Mouse (Mus musculus) limb, embryonic 13.5 days (tissue): ENCODE measurements around the gene Psmb4. TPM values are rescaled to one million over a fixed set of nuclear protein-coding genes. Genes with fewer than 3 reads are reported as not detected.
"Not testable (repeated sequence)": the region's sequence is repeated elsewhere in the genome, so short reads cannot be mapped to it uniquely, and the experiment has no call there.

ENCODE experiments used
- ATAC-seq: fragments of 200-750 bp; cut with Nextera tagmentation; 2 replicates; pipeline ENCODE4 v1.8.0; 2017; ENCODE audit warnings: low read depth, moderate number of reproducible peaks, moderate TSS enrichment; ENCODE audit not compliant: low FRiP score
- H3K27ac ChIP-seq: fragments of 300-500 bp; sonication (generic); 2 replicates; pipeline ENCODE4 v1.5.1; 2015; ENCODE audit warnings: inconsistent platforms, mild to moderate bottlenecking, moderate library complexity
- H3K27me3 ChIP-seq: fragments of 300-500 bp; sonication (generic); 2 replicates; pipeline ENCODE4 v1.6.1; 2015; ENCODE audit warnings: mild to moderate bottlenecking, inconsistent platforms
- H3K36me3 ChIP-seq: fragments of 300-500 bp; sonication (generic); 2 replicates; pipeline ENCODE4 v1.6.1; 2015; ENCODE audit warnings: inconsistent platforms, mild to moderate bottlenecking, moderate library complexity
- H3K4me1 ChIP-seq: fragments of 300-500 bp; sonication (generic); 2 replicates; pipeline ENCODE4 v1.6.1; 2015; ENCODE audit warnings: inconsistent platforms
- H3K4me2 ChIP-seq: fragments of 300-500 bp; sonication (generic); replicated peaks from 2 replicates; pipeline ENCODE4 v1.6.1; 2015; ENCODE audit warnings: inconsistent platforms, mild to moderate bottlenecking, moderate library complexity
- H3K4me3 ChIP-seq: fragments of 300-500 bp; sonication (generic); 2 replicates; pipeline ENCODE4 v1.5.1; 2015; ENCODE audit warnings: moderate library complexity, mild to moderate bottlenecking, inconsistent platforms
- H3K9ac ChIP-seq: fragments of 300-500 bp; sonication (generic); 2 replicates; pipeline ENCODE4 v1.6.1; 2015; ENCODE audit warnings: mild to moderate bottlenecking, inconsistent platforms
- H3K9me3 ChIP-seq: fragments of 300-500 bp; sonication (generic); 2 replicates; pipeline ENCODE4 v1.6.1; 2016; ENCODE audit warnings: inconsistent platforms
- WGBS: fragments of 180-500 bp; shearing (Covaris S2); methylation state at CpG from one replicate; pipeline ENCODE4 v1.1.7; 2015; 5-methylcytosine and 5-hydroxymethylcytosine counted together
- polyA plus RNA-seq: library from polyadenylated mRNA; unstranded; fragments of >200 nt; fragmentation: Nextera tagmentation; extraction: Ambion mirVana; gene quantifications from 2 replicates; pipeline ENCODE4 v1.2.1, GENCODE M21; 2015

The Psmb4 gene
- polyA plus RNA-seq: 361 and 368 TPM in 2 replicates

DNA sequence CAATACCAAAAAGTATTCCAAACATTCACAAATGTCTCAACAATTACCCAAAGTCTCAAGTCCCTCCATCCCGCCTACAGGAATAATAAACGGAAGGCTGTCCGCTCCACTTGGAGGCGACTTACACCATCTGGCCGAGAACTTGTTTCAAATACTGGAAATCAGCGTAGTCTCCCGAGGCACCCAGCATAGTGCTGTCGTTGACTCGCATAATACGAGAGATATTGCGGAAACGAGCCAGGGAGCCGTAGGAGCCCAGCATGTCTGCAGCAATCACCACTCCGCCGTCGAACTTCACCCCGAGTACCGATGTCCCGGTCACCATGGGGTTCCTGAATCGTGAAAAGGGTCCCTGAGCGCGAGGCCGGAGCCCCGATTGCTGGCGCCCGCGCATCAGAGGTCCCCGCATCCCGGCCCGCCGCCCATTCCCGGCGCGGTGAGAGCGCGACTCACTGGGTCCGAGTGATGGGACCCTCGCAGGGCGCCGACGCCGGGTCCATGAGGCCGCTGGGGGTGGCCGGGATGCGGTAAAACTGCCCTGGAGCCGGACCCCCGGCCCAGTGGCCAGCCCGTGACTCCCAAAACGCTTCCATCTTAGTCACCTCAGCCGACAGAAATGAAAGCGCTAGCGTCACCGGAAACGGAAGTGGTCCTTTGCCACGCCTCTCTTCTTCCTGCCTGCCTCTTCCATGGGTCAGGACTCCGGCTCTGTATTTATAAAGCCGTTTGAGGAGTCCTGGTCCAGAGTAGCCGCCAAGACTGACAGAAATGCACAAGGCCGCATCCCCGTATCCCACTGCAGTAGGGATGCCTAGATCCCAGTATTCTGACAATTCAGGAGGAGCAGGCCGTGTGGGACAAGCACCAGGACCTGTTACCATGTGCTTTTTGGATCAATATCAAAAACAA is at the start of gene Psmb4:
Psmb4 (minus strand) TSS at position 646 of the 909 bp plus-strand sequence.
- peak within 1 kb of the TSS; percentile 74 for H3K27ac ChIP-seq
- under 1% methylated on average over 61 of the region's 61 CpGs for WGBS
- peak; percentile 91 for ATAC-seq

GRCm38 (mm10) chr3:94936147-94936546 is 49.4 kb upstream of the Psmb4 start:
- H3K36me3 ChIP-seq, H3K27me3 ChIP-seq, ATAC-seq, H3K4me3 ChIP-seq, H3K4me2 ChIP-seq, H3K27ac ChIP-seq, H3K9me3 ChIP-seq, H3K9ac ChIP-seq: not testable (repeated sequence)
- WGBS: 72% methylated on average over 5 of the region's 5 CpGs
- H3K4me1 ChIP-seq: peaks cover 13% of the 10 kb centered on the region

More for the DNA sequence above, at the start of gene Psmb4:
- H3K9me3 ChIP-seq: no peaks in the 10 kb centered on the region
- H3K27me3 ChIP-seq: no peaks in the 10 kb centered on the region
- H3K4me1 ChIP-seq: peaks cover 18% of the 10 kb centered on the region
- H3K36me3 ChIP-seq: peaks cover 37% of the 10 kb centered on the region
- peak within 1 kb of the TSS; percentile 96 for H3K4me3 ChIP-seq
- H3K4me2 ChIP-seq: peak within 1 kb of the TSS; percentile 87
- H3K9ac ChIP-seq: peak within 1 kb of the TSS; percentile 96

- WGBS: 92% methylated on average over 3 of the region's 3 CpGs
- not testable (repeated sequence) for H3K27me3 ChIP-seq, ATAC-seq, H3K4me3 ChIP-seq, H3K9ac ChIP-seq, H3K27ac ChIP-seq, H3K9me3 ChIP-seq, H3K4me2 ChIP-seq, H3K36me3 ChIP-seq
- H3K4me1 ChIP-seq: peaks cover 13% of the 10 kb centered on the region
Measured at GRCm38 (mm10) chr3:94935332-94935731, 48.6 kb upstream of the Psmb4 start.

GRCm38 (mm10) chr3:94934564-94934963 is 47.8 kb upstream of the Psmb4 start:
- 98% methylated on average over 3 of the region's 3 CpGs for WGBS
- H3K36me3 ChIP-seq, H3K27ac ChIP-seq, ATAC-seq, H3K4me2 ChIP-seq, H3K4me3 ChIP-seq, H3K9me3 ChIP-seq, H3K9ac ChIP-seq, H3K27me3 ChIP-seq: not testable (repeated sequence)
- peaks cover 13% of the 10 kb centered on the region for H3K4me1 ChIP-seq

- Histone ChIP-seq H3K4me1 (peaks cover 13% of the 10 kb centered on the region), H3K4me2 (peak overlapping the region; percentile 65)
- not testable (repeated sequence) for H3K36me3 ChIP-seq, H3K27ac ChIP-seq, ATAC-seq, H3K4me3 ChIP-seq, H3K9ac ChIP-seq, H3K9me3 ChIP-seq, H3K27me3 ChIP-seq
- no CpG with 5 or more reads among the region's 2 CpGs for WGBS
Measured at GRCm38 (mm10) chr3:94933604-94934003, 46.8 kb upstream of the Psmb4 start.

DNA sequence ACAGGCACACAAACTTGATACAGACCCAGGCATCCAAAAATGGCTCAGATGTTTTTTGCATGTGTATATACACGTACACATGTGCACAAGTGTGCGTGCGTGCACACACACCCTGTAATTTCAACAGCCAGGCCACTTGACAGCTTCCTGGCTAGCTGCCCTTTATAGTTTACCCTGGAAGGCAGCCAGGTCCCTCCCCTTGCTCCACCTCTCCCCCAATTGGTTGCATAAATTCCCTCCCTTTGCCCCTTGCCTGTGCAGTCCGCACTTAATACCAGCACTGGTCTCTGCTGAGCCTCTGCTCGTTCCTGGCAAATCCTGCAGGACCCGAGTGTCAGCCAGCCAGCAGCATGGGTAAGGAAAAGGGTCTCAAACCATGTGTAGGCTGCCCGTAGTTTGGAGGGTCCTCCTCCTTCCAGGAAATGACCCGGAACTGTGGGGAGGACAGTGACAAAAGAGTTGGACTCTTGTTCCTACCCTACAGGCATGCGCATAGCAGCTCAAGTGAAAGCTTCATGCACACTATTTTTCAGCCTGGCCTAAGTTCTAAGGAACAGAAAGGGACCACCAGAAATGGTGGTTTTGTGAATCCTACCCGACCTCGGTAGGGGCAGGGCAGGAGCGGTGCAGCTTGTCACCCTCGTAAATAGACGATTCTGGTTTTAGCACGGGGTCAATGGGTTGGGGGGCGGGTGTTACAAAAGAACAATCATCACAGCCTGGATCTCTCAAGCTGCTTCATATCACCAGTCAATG is 46.2 kb upstream of the Psmb4 start, which contains the start of gene Selenbp1:
Selenbp1 (plus strand) TSS at position 248 of the 756 bp plus-strand sequence.
- Histone ChIP-seq H3K27me3 (no peaks in the 10 kb centered on the region), H3K36me3 (no peaks in the 10 kb centered on the region), H3K4me1 (peaks cover 13% of the 10 kb centered on the region), H3K4me3 (peak within 1 kb of the TSS; percentile 37), H3K27ac (peak within 1 kb of the TSS; percentile 81), H3K9ac (peak within 1 kb of the TSS; percentile 67), H3K9me3 (no peaks in the 10 kb centered on the region), H3K4me2 (peak within 1 kb of the TSS; percentile 65)
- peak; percentile 90 for ATAC-seq
- 13% methylated on average over 16 of the region's 16 CpGs for WGBS

- not testable (repeated sequence) for H3K36me3 ChIP-seq, H3K9ac ChIP-seq, H3K4me3 ChIP-seq, H3K27me3 ChIP-seq, ATAC-seq, H3K9me3 ChIP-seq
- Histone ChIP-seq H3K27ac (peak overlapping the region; percentile 81), H3K4me2 (peak overlapping the region; percentile 65), H3K4me1 (peaks cover 13% of the 10 kb centered on the region)
- WGBS: 49% methylated on average over 2 of the region's 2 CpGs
Measured at GRCm38 (mm10) chr3:94932279-94932678, 45.5 kb upstream of the Psmb4 start.

GRCm38 (mm10) chr3:94931427-94932082 is 44.8 kb upstream of the Psmb4 start:
- H3K4me2 ChIP-seq, H3K9me3 ChIP-seq, H3K36me3 ChIP-seq, H3K4me3 ChIP-seq, ATAC-seq, H3K9ac ChIP-seq, H3K27me3 ChIP-seq, H3K27ac ChIP-seq: not testable (repeated sequence)
- H3K4me1 ChIP-seq: peaks cover 13% of the 10 kb centered on the region
- WGBS: 79% methylated on average over 10 of the region's 10 CpGs

GRCm38 (mm10) chr3:94930386-94931266 is 43.9 kb upstream of the Psmb4 start:
- ATAC-seq, H3K9me3 ChIP-seq, H3K27ac ChIP-seq, H3K27me3 ChIP-seq, H3K4me3 ChIP-seq, H3K9ac ChIP-seq, H3K36me3 ChIP-seq, H3K4me2 ChIP-seq: not testable (repeated sequence)
- 32% methylated on average over 7 of the region's 7 CpGs for whole genome bisulfite sequencing
- peaks cover 13% of the 10 kb centered on the region for H3K4me1 ChIP-seq

- not testable (repeated sequence) for H3K36me3 ChIP-seq, H3K27ac ChIP-seq, H3K4me3 ChIP-seq, H3K9ac ChIP-seq, ATAC-seq, H3K27me3 ChIP-seq, H3K9me3 ChIP-seq, H3K4me2 ChIP-seq
- H3K4me1 ChIP-seq: peaks cover 13% of the 10 kb centered on the region
- WGBS: 82% methylated on average over 4 of the region's 4 CpGs
Measured at GRCm38 (mm10) chr3:94928979-94929378, 42.2 kb upstream of the Psmb4 start.

GRCm38 (mm10) chr3:94926301-94926736 is 39.6 kb upstream of the Psmb4 start:
- H3K4me3 ChIP-seq, H3K4me2 ChIP-seq, H3K9me3 ChIP-seq, H3K9ac ChIP-seq, H3K36me3 ChIP-seq, H3K27ac ChIP-seq, H3K4me1 ChIP-seq, ATAC-seq, H3K27me3 ChIP-seq: not testable (repeated sequence)
- WGBS: 54% methylated on average over 4 of the region's 4 CpGs
